8 mouse cellular contexts compared by ENCODE assay signal in genomic region chr15:78204053-78204847, GRCm38 (mm10). TPM values are rescaled to one million over a fixed set of nuclear protein-coding genes. Genes with fewer than 3 reads are reported as not detected.
A peak's percentile ranks its signal among the peaks of the same experiment; 100 is the strongest.
DNase-seq lines count a peak whose midpoint lies in the region; ATAC-seq and TF ChIP-seq lines count a peak whose summit lies in the region.

No protein-coding gene starts in this region.

- H3K27ac ChIP-seq in ES-Bruce4 (ENCODE audit: insufficient read depth, low read length), result no peak overlapping the region
- H3K27ac ChIP-seq in heart, embryonic 13.5 days (replicated peaks), result no peak overlapping the region
- H3K27ac ChIP-seq in stomach, embryonic 14.5 days (ENCODE audit: low read length), result no peak overlapping the region

- ATAC-seq in heart, embryonic 13.5 days (ENCODE audit: extremely low read depth, insufficient number of reproducible peaks, low FRiP score, low TSS enrichment), result peak; percentile 48; the same call in 1 of the 2 replicates
- ATAC-seq in stomach, embryonic 14.5 days (ENCODE audit: insufficient number of reproducible peaks, insufficient read depth, low FRiP score, low read depth), result no peak

- TF ChIP-seq POLR2A in ES-Bruce4 (IDR thresholded peaks at IDR 0.05; ENCODE audit: insufficient read depth, low read length), result no peak

- DNase-seq in gastrocnemius, postnatal 10 days, result peak; percentile 74
- no peak for DNase-seq in gastrocnemius, postnatal 36 days
- DNase-seq in cerebellum, postnatal 14 days, result peak; percentile 78 to 83
- DNase-seq in kidney, postnatal 14 days, result peak; percentile 49
- peak; percentile 54 for DNase-seq in mesoderm, embryonic 11.5 days (ENCODE audit: low read depth, low spot score)

- H3K9me3 ChIP-seq in ES-Bruce4 (replicated peaks; ENCODE audit: control insufficient read depth, insufficient read depth, low read length, poor library complexity, severe bottlenecking), result no peaks in the 10 kb centered on the region
- H3K9me3 ChIP-seq in heart, embryonic 13.5 days, result 0 out of 2 replicates have a peak, but pooled peaks cover 5% of the 10 kb centered on the region
- no peaks in the 10 kb centered on the region for H3K9me3 ChIP-seq in stomach, embryonic 14.5 days (ENCODE audit: control insufficient read depth, low read depth, low read length)

- H3K27me3 ChIP-seq in ES-Bruce4 (ENCODE audit: control insufficient read depth, insufficient read depth, low read length, poor library complexity, severe bottlenecking), result no peaks in the 10 kb centered on the region
- peaks cover 88% of the 10 kb centered on the region for H3K27me3 ChIP-seq in heart, embryonic 13.5 days (replicated peaks)
- peaks cover 25% of the 10 kb centered on the region for H3K27me3 ChIP-seq in stomach, embryonic 14.5 days (ENCODE audit: control insufficient read depth, insufficient read depth, low read length)

- peak overlapping the region; percentile 72 for H3K4me2 ChIP-seq in heart, embryonic 13.5 days
- H3K4me2 ChIP-seq in stomach, embryonic 14.5 days (replicated peaks; ENCODE audit: low read depth, low read length), result peak overlapping the region; percentile 52

- H3K9ac ChIP-seq in ES-Bruce4 (ENCODE audit: low read depth, poor library complexity, severe bottlenecking), result no peak overlapping the region
- H3K9ac ChIP-seq in heart, embryonic 13.5 days, result peak overlapping the region; percentile 61
- no peak overlapping the region for H3K9ac ChIP-seq in stomach, embryonic 14.5 days (replicated peaks; ENCODE audit: low read depth, low read length)

- intact Hi-C loops in gastrocnemius, postnatal 36 days (cut with DNase I), result loop anchor here (5.0 kb wide), 1 partner anchor 33 kb away; no protein-coding TSS in a partner anchor

- TF ChIP-seq CTCF in ES-Bruce4 (IDR thresholded peaks at IDR 0.05; ENCODE audit: low read depth, low read length), result peak; percentile 25

- peak overlapping the region; percentile 42 for H3K4me3 ChIP-seq in ES-Bruce4 (ENCODE audit: low read depth, low read length)
- H3K4me3 ChIP-seq in heart, embryonic 13.5 days, result peak overlapping the region; percentile 42
- peak overlapping the region; percentile 23 for H3K4me3 ChIP-seq in stomach, embryonic 14.5 days (ENCODE audit: low read depth, low read length)

- H3K36me3 ChIP-seq in ES-Bruce4 (ENCODE audit: control insufficient read depth, insufficient read depth, low read length, poor library complexity, severe bottlenecking), result no peaks in the 10 kb centered on the region
- no peaks in the 10 kb centered on the region for H3K36me3 ChIP-seq in heart, embryonic 13.5 days
- no peaks in the 10 kb centered on the region for H3K36me3 ChIP-seq in stomach, embryonic 14.5 days (ENCODE audit: control insufficient read depth, insufficient read depth, low read length)

- 1% methylated on average over 41 of the region's 41 CpGs for WGBS in heart, embryonic 13.5 days
- WGBS in stomach, embryonic 14.5 days, result 2% methylated on average over 41 of the region's 41 CpGs

- no peak for TF ChIP-seq EP300 in ES-Bruce4 (IDR thresholded peaks at IDR 0.05; ENCODE audit: insufficient read depth, low read depth, low read length)

- no peaks in the 10 kb centered on the region for H3K4me1 ChIP-seq in ES-Bruce4 (ENCODE audit: control insufficient read depth, insufficient read depth, low read length)
- peaks cover 14% of the 10 kb centered on the region for H3K4me1 ChIP-seq in heart, embryonic 13.5 days
- H3K4me1 ChIP-seq in stomach, embryonic 14.5 days (ENCODE audit: control insufficient read depth, insufficient read depth, low read length), result 0 out of 2 replicates have a peak, but pooled peaks cover 5% of the 10 kb centered on the region

RNA-seq across cellular contexts. Expression of gene Pvalb, which starts 1.9 kb away (rescaled TPM):
- total RNA-seq in gastrocnemius, postnatal 10 days (2021), result over 10,000 TPM; 11,172 to 13,407 TPM
- total RNA-seq in gastrocnemius, postnatal 36 days (2021), result over 10,000 TPM; 16,417 to 20,637 TPM
- polyA plus RNA-seq in ES-Bruce4 (2011; ENCODE audit: insufficient read depth, insufficient read length, low read depth, missing spikeins), result not detected in 2 replicates
- 0.40 and 0.47 TPM in 2 replicates for polyA plus RNA-seq in heart, embryonic 13.5 days (2015; fragmentation: Nextera tagmentation; extraction: Ambion mirVana)
- polyA plus RNA-seq in stomach, embryonic 14.5 days (2014; fragmentation: Nextera tagmentation; extraction: Ambion mirVana), result not detected in 2 replicates

RNA-seq across cellular contexts. Expression of gene Ift27, which starts 30.3 kb away (rescaled TPM):
- 10 to 100 TPM; 50.9 to 53.5 TPM for total RNA-seq in gastrocnemius, postnatal 10 days (2021)
- 10 to 100 TPM; 18.0 to 27.2 TPM for total RNA-seq in gastrocnemius, postnatal 36 days (2021)
- 19.4 and 19.8 TPM in 2 replicates for polyA plus RNA-seq in ES-Bruce4 (2011; ENCODE audit: insufficient read depth, insufficient read length, low read depth, missing spikeins)
- 41.0 and 44.7 TPM in 2 replicates for polyA plus RNA-seq in heart, embryonic 13.5 days (2015; fragmentation: Nextera tagmentation; extraction: Ambion mirVana)
- polyA plus RNA-seq in stomach, embryonic 14.5 days (2014; fragmentation: Nextera tagmentation; extraction: Ambion mirVana), result 85.6 and 97.3 TPM in 2 replicates

RNA-seq across cellular contexts. Expression of gene Ncf4, which starts 40.4 kb away (rescaled TPM):
- total RNA-seq in gastrocnemius, postnatal 10 days (2021), result 1 to 10 TPM in 1 of 2 experiments, under 1 TPM in 1; 0.96 to 2.1 TPM
- total RNA-seq in gastrocnemius, postnatal 36 days (2021), result 1 to 10 TPM in 1 of 2 experiments, under 1 TPM in 1; 0.91 to 1.2 TPM
- polyA plus RNA-seq in ES-Bruce4 (2011; ENCODE audit: insufficient read depth, insufficient read length, low read depth, missing spikeins), result not detected in 2 replicates
- 5.3 and 7.5 TPM in 2 replicates for polyA plus RNA-seq in heart, embryonic 13.5 days (2015; fragmentation: Nextera tagmentation; extraction: Ambion mirVana)
- 3.2 and 5.0 TPM in 2 replicates for polyA plus RNA-seq in stomach, embryonic 14.5 days (2014; fragmentation: Nextera tagmentation; extraction: Ambion mirVana)

Comparison
In these comparisons a context has a peak if more than half of its experiments do, and no peak if none do; other contexts are left out.
1. DNase-seq: peak in gastrocnemius, postnatal 10 days (single experiment), cerebellum, postnatal 14 days (2 of 2), kidney, postnatal 14 days (single experiment) and mesoderm, embryonic 11.5 days (single experiment); none in gastrocnemius, postnatal 36 days (0 of 2).
2. Peak in every context shown above with its lines, with median percentiles within 50 percentile points of each other: H3K4me3 ChIP-seq.